ENCODE assay signal across 8 mouse cellular contexts in the genomic region with DNA sequence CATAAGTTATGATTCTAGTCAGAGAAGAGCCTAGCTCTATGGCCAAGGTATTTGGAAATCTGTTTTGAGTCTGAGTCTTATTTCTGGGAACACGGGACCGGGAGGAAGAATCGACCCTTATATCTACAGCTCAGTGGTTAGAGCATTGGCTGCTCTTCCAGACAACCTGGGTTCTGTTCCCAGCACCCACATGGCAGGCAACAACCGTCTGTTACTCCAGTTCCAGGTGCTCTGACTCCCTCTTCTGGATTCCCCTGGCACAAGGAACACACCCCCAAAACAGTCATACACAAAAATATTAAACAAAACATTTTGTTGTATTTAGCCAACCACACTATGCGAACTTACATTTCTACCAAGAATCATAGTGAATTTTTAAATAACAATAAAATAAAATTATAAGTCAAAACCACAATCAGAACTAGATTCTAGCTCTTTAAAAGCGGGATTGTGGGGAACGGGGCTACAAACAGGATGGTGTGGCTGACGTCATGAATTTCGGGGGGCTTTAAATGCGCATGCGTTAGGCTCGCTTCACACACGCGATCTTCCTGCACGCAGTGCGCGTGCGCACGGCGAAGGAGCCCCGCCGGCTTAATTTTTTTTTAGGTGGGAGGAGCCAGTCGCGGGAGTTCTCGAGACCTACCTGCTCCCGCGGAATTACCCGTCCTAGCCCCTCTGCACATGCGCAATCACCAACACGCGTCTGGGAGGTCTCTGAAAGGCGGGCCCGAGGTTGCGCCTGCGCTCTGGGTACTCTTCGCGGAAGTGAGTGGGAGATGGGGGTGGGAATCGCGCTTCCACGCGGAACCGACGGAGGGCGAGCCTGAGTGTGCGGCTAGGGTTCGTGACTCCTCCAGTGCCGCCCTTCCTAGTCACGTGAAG. TPM values are rescaled to one million over a fixed set of nuclear protein-coding genes. Genes with fewer than 3 reads are reported as not detected.
DNase-seq lines count a peak whose midpoint lies in the region; ATAC-seq and TF ChIP-seq lines count a peak whose summit lies in the region.

No protein-coding gene starts in this region.

- no peaks in the 10 kb centered on the region for H3K36me3 ChIP-seq in ES-E14 (ENCODE audit: control insufficient read depth, insufficient read depth, low read length, poor library complexity, severe bottlenecking)
- H3K36me3 ChIP-seq in forebrain, embryonic 15.5 days = no peaks in the 10 kb centered on the region

- in situ Hi-C loops in ES-E14 (cut with MboI; ENCODE audit: low sequenced_read_pairs in 2 of 2, unreplicated experiment in 2 of 2) = no loop called here

- ATAC-seq in forebrain, embryonic 15.5 days (replicated peaks) = peak; percentile 94
- peak; percentile 89 for ATAC-seq in neutrophil, adult 5-6 weeks (ENCODE audit: extremely low read depth, insufficient number of reproducible peaks, low FRiP score, poor library complexity, severe bottlenecking)

- WGBS in forebrain, embryonic 15.5 days = 8% methylated on average over 48 of the region's 48 CpGs
- WGBS in lung, adult 2 months = 8% methylated on average over 48 of the region's 48 CpGs

- H3K9me3 ChIP-seq in ES-E14 (ENCODE audit: control insufficient read depth, insufficient read depth, low read depth, low read length) = no peaks in the 10 kb centered on the region
- H3K9me3 ChIP-seq in forebrain, embryonic 15.5 days = 0 out of 2 replicates have a peak, but pooled peaks cover 4% of the 10 kb centered on the region

- TF ChIP-seq POLR2A in lung, adult 2 months (IDR thresholded peaks at IDR 0.05; ENCODE audit: borderline replicate concordance, extremely low read depth, low read depth, low read length) = peak; percentile 93; the same call in 1 of the 2 replicates

- intact Hi-C loops in heart, postnatal 25 days (cut with DNase I) = loop anchor here (10.0 kb wide), 1 partner anchor 233 kb away; the partner anchor contains the start of gene Anapc5

- peak; percentile 40; the same call in 1 of the 2 replicates for TF ChIP-seq CTCF in lung, adult 2 months (IDR thresholded peaks at IDR 0.05; ENCODE audit: insufficient read depth, low read length)

- no peak overlapping the region; the same call in 1 of the 2 replicates for H3K27ac ChIP-seq in ES-E14 (ENCODE audit: insufficient read depth, low read depth, low read length, poor library complexity, severe bottlenecking)
- peak overlapping the region; percentile 66 for H3K27ac ChIP-seq in forebrain, embryonic 15.5 days (replicated peaks)

- peaks cover 0 to 4% of the 10 kb centered on the region in 2 experiments; a peak in 1 of 4 replicates for H3K4me1 ChIP-seq in ES-E14 (ENCODE audit: control insufficient read depth in 2 of 2, insufficient read depth in 2 of 2, low read length in 2 of 2, poor library complexity in 1 of 2)
- peaks cover 3% of the 10 kb centered on the region for H3K4me1 ChIP-seq in forebrain, embryonic 15.5 days
- H3K4me1 ChIP-seq in lung, adult 2 months (ENCODE audit: control insufficient read depth, insufficient read depth, low read length) = 0 out of 2 replicates have a peak, but pooled peaks cover 2% of the 10 kb centered on the region

- H3K9ac ChIP-seq in ES-E14 (ENCODE audit: insufficient read depth, low read depth, low read length, poor library complexity, severe bottlenecking) = peak overlapping the region; percentile 81
- peak overlapping the region; percentile 40 for H3K9ac ChIP-seq in forebrain, embryonic 15.5 days (replicated peaks)

- no peaks in the 10 kb centered on the region for H3K27me3 ChIP-seq in forebrain, embryonic 15.5 days

- peak overlapping the region; percentile 43 for H3K4me2 ChIP-seq in forebrain, embryonic 15.5 days (replicated peaks)

- peak; percentile 100 for DNase-seq in ES-E14 (ENCODE audit: low read depth, low spot score)
- DNase-seq in cerebellum, adult 11-12 months = peak; percentile 100
- DNase-seq in heart, postnatal 25 days (ENCODE audit: low spot score) = peak; percentile 99
- DNase-seq in layer of hippocampus, adult 18-20 months (ENCODE audit: low spot score in 2 of 2) = peak; percentile 99 to 100
- peak; percentile 96 for DNase-seq in lung, adult 2 months
- DNase-seq in thymus, adult 18-20 months = peak; percentile 100

- H3K4me3 ChIP-seq in ES-E14 (ENCODE audit: insufficient read depth in 1 of 2, low read depth in 1 of 2, low read length in 2 of 2, poor library complexity in 1 of 2, severe bottlenecking in 1 of 2) = peak overlapping the region; percentile 52 to 60
- H3K4me3 ChIP-seq in forebrain, embryonic 15.5 days = peak overlapping the region; percentile 45
- H3K4me3 ChIP-seq in lung, adult 2 months (replicated peaks; ENCODE audit: extremely low read depth, low read depth, low read length) = peak overlapping the region; percentile 54

TF ChIP-seq in ES-E14, 5 proteins besides CTCF, POLR2A, EP300 and RAD21:
- TF ChIP-seq ZC3H11A (IDR thresholded peaks at IDR 0.05; ENCODE audit: borderline replicate concordance, low read depth, low read length) = no peak
- peak; percentile 33; the same call in 1 of the 2 replicates for TF ChIP-seq HCFC1 (IDR thresholded peaks at IDR 0.05; ENCODE audit: borderline replicate concordance, insufficient read depth, low read length)
- peak; percentile 98 for TF ChIP-seq ZNF384 (IDR thresholded peaks at IDR 0.05; ENCODE audit: low read depth, low read length)
- TF ChIP-seq CHD2 (IDR thresholded peaks at IDR 0.05; ENCODE audit: low read depth, low read length) = peak; percentile 87
- 0 out of 2 replicates have a peak, but pooled peaks have one; percentile 17 for TF ChIP-seq MAFK (IDR thresholded peaks at IDR 0.05; ENCODE audit: insufficient read depth, low read depth, low read length)

RNA-seq across cellular contexts. Expression of gene Tmem120b, which starts 10.6 kb away (rescaled TPM):
- total RNA-seq in ES-E14 (2012; rRNA removed) = 21.9 and 29.4 TPM in 2 replicates
- 16.0 and 16.9 TPM in 2 replicates for polyA plus RNA-seq in forebrain, embryonic 15.5 days (2015; fragmentation: Nextera tagmentation; extraction: Ambion mirVana)
- total RNA-seq in heart, postnatal 25 days (2021) = 10 to 100 TPM in 1 of 2 experiments, 1 to 10 TPM in 1; 8.6 to 10.6 TPM
- 10 to 100 TPM; 16.4 to 17.6 TPM for total RNA-seq in layer of hippocampus, adult 18-20 months (2021)
- 10.4 and 12.1 TPM in 2 replicates for polyA plus RNA-seq in lung, adult 2 months (2012; rRNA removed)
- 1.8 and 2.0 TPM in 2 replicates for total RNA-seq in neutrophil, adult 5-6 weeks (2017)

RNA-seq across cellular contexts. Expression of gene Morn3, which starts 10.8 kb away (rescaled TPM):
- 0.62 and 0.63 TPM in 2 replicates for total RNA-seq in ES-E14 (2012; rRNA removed)
- polyA plus RNA-seq in forebrain, embryonic 15.5 days (2015; fragmentation: Nextera tagmentation; extraction: Ambion mirVana) = 1.1 and 2.2 TPM in 2 replicates
- not detected for total RNA-seq in heart, postnatal 25 days (2021)
- total RNA-seq in layer of hippocampus, adult 18-20 months (2021) = under 1 TPM; 0.38 to 0.94 TPM
- polyA plus RNA-seq in lung, adult 2 months (2012; rRNA removed) = 0.77 and 2.9 TPM in 2 replicates
- not detected in 2 replicates for total RNA-seq in neutrophil, adult 5-6 weeks (2017)

RNA-seq across cellular contexts. Expression of gene Orai1, which starts 42.7 kb away (rescaled TPM):
- total RNA-seq in ES-E14 (2012; rRNA removed) = 20.0 and 33.4 TPM in 2 replicates
- 14.0 and 14.9 TPM in 2 replicates for polyA plus RNA-seq in forebrain, embryonic 15.5 days (2015; fragmentation: Nextera tagmentation; extraction: Ambion mirVana)
- total RNA-seq in heart, postnatal 25 days (2021) = 10 to 100 TPM; 15.1 to 16.1 TPM
- total RNA-seq in layer of hippocampus, adult 18-20 months (2021) = 10 to 100 TPM; 11.2 to 11.9 TPM
- 113 and 137 TPM in 2 replicates for polyA plus RNA-seq in lung, adult 2 months (2012; rRNA removed)
- total RNA-seq in neutrophil, adult 5-6 weeks (2017) = 36.6 and 38.4 TPM in 2 replicates
